37 mouse cellular contexts compared by ENCODE assay signal in the genomic region with DNA sequence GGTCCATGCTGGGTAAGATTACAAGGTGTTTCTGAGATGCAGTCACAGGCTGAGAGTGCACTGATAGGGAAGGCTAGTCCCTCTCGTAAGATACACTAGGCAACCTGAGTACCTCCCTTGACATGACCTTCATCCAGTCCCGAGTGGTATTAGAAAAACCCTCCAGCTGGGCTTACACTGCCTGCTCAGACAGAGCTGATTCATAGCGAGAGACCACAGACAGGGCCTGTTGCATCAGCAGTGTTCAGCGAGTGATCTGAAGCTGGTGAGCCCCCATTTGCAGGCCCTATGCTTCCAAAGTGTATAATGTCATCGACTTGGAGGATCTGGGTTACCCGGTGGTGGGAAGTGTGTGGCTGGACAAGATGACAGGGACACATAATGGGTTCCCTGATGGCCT. TPM values are rescaled to one million over a fixed set of nuclear protein-coding genes. Genes with fewer than 3 reads are reported as not detected.
"Had no signal": no experiment of that assay in that cellular context is flagged by ENCODE, and none has a peak within 500 bp of the region (broad histone marks: within the 10 kb centered on the region; RNA-seq: fewer than 3 reads in every experiment).

Gene Tff1, minus strand, starts transcription at position 151 of the 400 bp plus-strand sequence.

- ATAC-seq: hindbrain, postnatal 0 days had no signal

- DNase-seq: gastrocnemius, adult 2 months; gastrocnemius, postnatal 10 days; gastrocnemius, postnatal 25 days; heart, adult 18-20 months; heart, postnatal 10 days; heart, postnatal 4 days; kidney, adult 11 months; kidney, adult 2 months; kidney, postnatal 10 days; kidney, postnatal 25 days; kidney, postnatal 4 days; liver had no signal

- H3K4me1 ChIP-seq: heart, embryonic 12.5 days; hindbrain, embryonic 15.5 days; limb, embryonic 10.5 days; limb, embryonic 12.5 days had no signal

- H3K36me3 ChIP-seq: heart, embryonic 10.5 days; heart, embryonic 12.5 days; hindbrain, embryonic 10.5 days; hindbrain, embryonic 12.5 days; hindbrain, embryonic 15.5 days; limb, embryonic 10.5 days; limb, embryonic 12.5 days had no signal

- H3K4me2 ChIP-seq: heart, embryonic 12.5 days; hindbrain, embryonic 12.5 days; hindbrain, embryonic 15.5 days; limb, embryonic 12.5 days; liver, embryonic 11.5 days had no signal

- H3K27me3 ChIP-seq: hindbrain, embryonic 12.5 days; hindbrain, embryonic 15.5 days had no signal

- H3K9ac ChIP-seq: heart, embryonic 12.5 days; hindbrain, embryonic 12.5 days; hindbrain, embryonic 15.5 days; limb, embryonic 12.5 days had no signal

- H3K4me3 ChIP-seq: gastrocnemius, adult 2 months; heart, embryonic 10.5 days; heart, embryonic 12.5 days; hindbrain, embryonic 10.5 days; hindbrain, embryonic 12.5 days; hindbrain, embryonic 15.5 days; layer of hippocampus, adult 2 months; left cerebral cortex, adult 2 months; limb, embryonic 10.5 days; limb, embryonic 12.5 days had no signal

- H3K27ac ChIP-seq: gastrocnemius, adult 2 months; heart, embryonic 10.5 days; hindbrain, embryonic 10.5 days; hindbrain, embryonic 12.5 days; hindbrain, embryonic 15.5 days; hindbrain, postnatal 0 days; layer of hippocampus, adult 2 months; left cerebral cortex, adult 2 months; limb, embryonic 10.5 days; limb, embryonic 12.5 days had no signal

- H3K9me3 ChIP-seq: heart, embryonic 10.5 days; heart, embryonic 12.5 days; hindbrain, embryonic 10.5 days; hindbrain, embryonic 12.5 days; hindbrain, embryonic 15.5 days; limb, embryonic 10.5 days; limb, embryonic 12.5 days had no signal

RNA-seq across cellular contexts. Expression of gene Tff1, which starts in this region (rescaled TPM):
- total RNA-seq: gastrocnemius, adult 2 months; gastrocnemius, postnatal 10 days; gastrocnemius, postnatal 25 days; gastrocnemius, postnatal 4 days; granulocyte monocyte progenitor cell, adult 5-6 weeks; heart, adult 18-20 months; heart, adult 8-10 months; heart, postnatal 10 days; heart, postnatal 25 days; heart, postnatal 4 days; hindbrain, postnatal 0 days; layer of hippocampus, adult 2 months; layer of hippocampus, postnatal 10 days; layer of hippocampus, postnatal 25 days; left cerebral cortex, adult 2 months; left cerebral cortex, postnatal 14 days; left cerebral cortex, postnatal 36 days had no signal
- polyA plus RNA-seq: frontal cortex, adult 2 months; heart, embryonic 12.5 days; heart, embryonic 14.5 days; heart, embryonic 16.5 days; hindbrain, embryonic 10.5 days; hindbrain, embryonic 12.5 days; hindbrain, embryonic 15.5 days; hindbrain, postnatal 0 days; kidney, embryonic 14.5 days; kidney, embryonic 16.5 days; limb, embryonic 10.5 days; limb, embryonic 12.5 days; limb, embryonic 14.5 days; liver, embryonic 11.5 days had no signal
